Mouse (Mus musculus) midbrain, postnatal 0 days (tissue): ENCODE measurements around the gene Oas1e. TPM values are rescaled to one million over a fixed set of nuclear protein-coding genes. Genes with fewer than 3 reads are reported as not detected.

ENCODE experiments used
- ATAC-seq: fragments of 200-750 bp; cut with Nextera tagmentation; 2 replicates; pipeline ENCODE4 v1.8.0; 2017; ENCODE audit warnings: moderate number of reproducible peaks, mild to moderate bottlenecking, moderate TSS enrichment, moderate library complexity; ENCODE audit not compliant: low FRiP score
- DNase-seq: peaks from one replicate; pipeline ENCODE4 v3.0.0-alpha.2; 2015; ENCODE audit warnings: low spot score
- H3K27ac ChIP-seq: fragments of 300-500 bp; sonication (generic); 2 replicates; pipeline ENCODE4 v1.5.1; 2014; ENCODE audit warnings: low read depth, mild to moderate bottlenecking, low read length, mixed read lengths
- H3K27me3 ChIP-seq: fragments of 300-500 bp; sonication (generic); 2 replicates; pipeline ENCODE4 v1.6.1; 2014; ENCODE audit warnings: low read length, control low read depth, mixed read lengths; ENCODE audit not compliant: insufficient read depth
- H3K36me3 ChIP-seq: fragments of 300-500 bp; sonication (generic); 2 replicates; pipeline ENCODE4 v1.6.1; 2014; ENCODE audit warnings: low read length, control low read depth, mixed read lengths; ENCODE audit not compliant: insufficient read depth
- H3K4me1 ChIP-seq: fragments of 300-500 bp; sonication (generic); 2 replicates; pipeline ENCODE4 v1.6.1; 2014; ENCODE audit warnings: mild to moderate bottlenecking, control low read depth, antibody characterized with exemption, low read length, mixed read lengths; ENCODE audit not compliant: insufficient read depth
- H3K4me2 ChIP-seq: fragments of 300-500 bp; sonication (generic); 2 replicates; pipeline ENCODE4 v1.6.1; 2014; ENCODE audit warnings: low read depth, mild to moderate bottlenecking, low read length, mixed read lengths; ENCODE audit not compliant: poor library complexity, severe bottlenecking
- H3K4me3 ChIP-seq: fragments of 300-500 bp; sonication (generic); 2 replicates; pipeline ENCODE4 v1.5.1; 2014; ENCODE audit warnings: low read depth, mild to moderate bottlenecking, low read length, moderate library complexity
- H3K9ac ChIP-seq: fragments of 300-500 bp; sonication (generic); replicated peaks from 2 replicates; pipeline ENCODE4 v1.6.1; 2014; ENCODE audit warnings: mild to moderate bottlenecking, low read length, moderate library complexity, mixed read lengths; ENCODE audit not compliant: poor library complexity, severe bottlenecking
- H3K9me3 ChIP-seq: fragments of 300-500 bp; sonication (generic); 2 replicates; pipeline ENCODE4 v1.6.1; 2016; ENCODE audit warnings: low read length, control low read depth
- CTCF ChIP-seq: IDR thresholded peaks from 2 replicates; pipeline ENCODE4 v1.5.1; 2016; ENCODE audit warnings: antibody characterized with exemption, mild to moderate bottlenecking
- WGBS: fragments of 180-500 bp; shearing (Covaris S2); extraction: QIAGEN DNeasy Blood & Tissue Kit; methylation state at CpG from one replicate; pipeline ENCODE4 v1.1.7; 2014; 5-methylcytosine and 5-hydroxymethylcytosine counted together
- polyA plus RNA-seq: library from polyadenylated mRNA; unstranded; fragments of >200 nt; fragmentation: Nextera tagmentation; extraction: Ambion mirVana; gene quantifications from 2 replicates; pipeline ENCODE4 v1.2.1, GENCODE M21; 2015
- total RNA-seq: library from RNA; depleted of rRNA; stranded (reverse); fragments of >200 nt; gene quantifications from 2 replicates; pipeline ENCODE4 v1.2.3, GENCODE M21; 2014; rRNA removed

Oas1e gene
- total and polyA plus RNA-seq, 2 experiments from 2014 or later = 0.68 to 1.0 TPM

GRCm38 (mm10) chr5:120746451-120746850, 48.9 kb downstream of the Oas1e start:
- DNase-seq (peak; percentile 84), ATAC-seq (no peak)
- no peaks in the 10 kb centered on the region for H3K36me3 ChIP-seq
- peak; percentile 87 for TF ChIP-seq CTCF
- no peak overlapping the region for H3K27ac ChIP-seq
- H3K4me2 ChIP-seq = no peak overlapping the region
- H3K4me3 ChIP-seq = no peak overlapping the region
- H3K4me1 ChIP-seq = 0 out of 2 replicates have a peak, but pooled peaks cover 4% of the 10 kb centered on the region
- H3K9ac ChIP-seq = no peak overlapping the region
- no peaks in the 10 kb centered on the region for H3K9me3 ChIP-seq
- H3K27me3 ChIP-seq = no peaks in the 10 kb centered on the region
- WGBS = 6% methylated on average over 5 of the region's 5 CpGs

- WGBS = 37% methylated on average over 4 of the region's 4 CpGs
- ATAC-seq (no peak), DNase-seq (no peak)
- H3K9ac ChIP-seq = no peak overlapping the region
- H3K36me3 ChIP-seq = no peaks in the 10 kb centered on the region
- TF ChIP-seq CTCF = peak; percentile 64
- no peak overlapping the region for H3K4me3 ChIP-seq
- no peaks in the 10 kb centered on the region for H3K27me3 ChIP-seq
- no peak overlapping the region for H3K4me2 ChIP-seq
- H3K4me1 ChIP-seq = 0 out of 2 replicates have a peak, but pooled peaks cover 4% of the 10 kb centered on the region
- no peaks in the 10 kb centered on the region for H3K9me3 ChIP-seq
- H3K27ac ChIP-seq = no peak overlapping the region
Measured at GRCm38 (mm10) chr5:120742125-120742524, 53.2 kb downstream of the Oas1e start.

Other genes starting within 250 kb of the Oas1e start
- 11.6 and 25.3 TPM in 2 replicates for gene Tpcn1, start 206.9 kb downstream of the Oas1e start, total RNA-seq
- gene Tpcn1, start 206.9 kb downstream of the Oas1e start, polyA plus RNA-seq = 9.3 and 9.4 TPM in 2 replicates
- gene Iqcd, start 206.5 kb downstream of the Oas1e start, total RNA-seq = 0.94 and 1.3 TPM in 2 replicates
- gene Iqcd, start 206.5 kb downstream of the Oas1e start, polyA plus RNA-seq = 0.86 and 1.5 TPM in 2 replicates
- 32.3 and 43.6 TPM in 2 replicates for gene Rita1, start 182.9 kb downstream of the Oas1e start, total RNA-seq
- gene Rita1, start 182.9 kb downstream of the Oas1e start, polyA plus RNA-seq = 31.4 and 33.9 TPM in 2 replicates
- gene Ddx54, start 182.8 kb downstream of the Oas1e start, total RNA-seq = 36.2 and 37.8 TPM in 2 replicates
- 31.7 and 32.6 TPM in 2 replicates for gene Ddx54, start 182.8 kb downstream of the Oas1e start, polyA plus RNA-seq
- gene Cfap73, start 161.3 kb downstream of the Oas1e start, total RNA-seq = 0.38 and 0.60 TPM in 2 replicates
- gene Cfap73, start 161.3 kb downstream of the Oas1e start, polyA plus RNA-seq = 0.62 and 0.74 TPM in 2 replicates
- gene Rasal1, start 146.7 kb downstream of the Oas1e start, total RNA-seq = 18.1 and 24.7 TPM in 2 replicates
- 8.2 and 9.9 TPM in 2 replicates for gene Rasal1, start 146.7 kb downstream of the Oas1e start, polyA plus RNA-seq
- 240 and 242 TPM in 2 replicates for gene Dtx1, start 83.6 kb downstream of the Oas1e start, total RNA-seq
- 63.0 and 67.9 TPM in 2 replicates for gene Dtx1, start 83.6 kb downstream of the Oas1e start, polyA plus RNA-seq
- 0.27 and 1.4 TPM in 2 replicates for gene Oas2, start 45.7 kb downstream of the Oas1e start, total RNA-seq
- gene Oas2, start 45.7 kb downstream of the Oas1e start, polyA plus RNA-seq = 0.31 and 0.37 TPM in 2 replicates
- gene Oas3, start 17.9 kb downstream of the Oas1e start, total RNA-seq = 0.80 and 1.3 TPM in 2 replicates
- gene Oas3, start 17.9 kb downstream of the Oas1e start, polyA plus RNA-seq = 0.54 and 0.57 TPM in 2 replicates
- 0.71 and 0.99 TPM in 2 replicates for gene Oas1c, start 17.0 kb upstream of the Oas1e start, total RNA-seq
- gene Oas1c, start 17.0 kb upstream of the Oas1e start, polyA plus RNA-seq = 0.59 and 0.62 TPM in 2 replicates
- not detected in 2 replicates for gene Oas1f, start 51.8 kb upstream of the Oas1e start, total RNA-seq
- gene Oas1f, start 51.8 kb upstream of the Oas1e start, polyA plus RNA-seq = not detected in 2 replicates
- not detected in 2 replicates for gene Oas1h, start 65.9 kb upstream of the Oas1e start, total RNA-seq
- gene Oas1h, start 65.9 kb upstream of the Oas1e start, polyA plus RNA-seq = not detected in 2 replicates
- gene Oas1g, start 92.1 kb upstream of the Oas1e start, total RNA-seq = 0.52 and 1.2 TPM in 2 replicates
- gene Oas1g, start 92.1 kb upstream of the Oas1e start, polyA plus RNA-seq = 0.26 and 0.28 TPM in 2 replicates
- gene Oas1a, start 112.0 kb upstream of the Oas1e start, total RNA-seq = 0.28 and 1.8 TPM in 2 replicates
- 1.2 and 1.6 TPM in 2 replicates for gene Oas1a, start 112.0 kb upstream of the Oas1e start, polyA plus RNA-seq
- gene Oas1d, start 119.0 kb upstream of the Oas1e start, total RNA-seq = 0.22 TPM in 1 of 2 replicates, not detected in the other
- 0.39 and 0.78 TPM in 2 replicates for gene Oas1d, start 119.0 kb upstream of the Oas1e start, polyA plus RNA-seq
- gene Rph3a, start 214.6 kb upstream of the Oas1e start, total RNA-seq = 43.6 and 44.6 TPM in 2 replicates
- 33.3 and 35.5 TPM in 2 replicates for gene Rph3a, start 214.6 kb upstream of the Oas1e start, polyA plus RNA-seq